Mouse (Mus musculus) midbrain, postnatal 0 days (tissue): ENCODE measurements at regions not wholly inside any gene's neighbourhood (a gene's known extent, or its start where the extent isn't known, plus 50 kb on each side); places are given as distances from the start of the nearest gene placed in this dataset.

ENCODE experiments used
- ATAC-seq: fragments of 200-750 bp; cut with Nextera tagmentation; 2 replicates; pipeline ENCODE4 v1.8.0; 2017; ENCODE audit warnings: moderate number of reproducible peaks, mild to moderate bottlenecking, moderate TSS enrichment, moderate library complexity; ENCODE audit not compliant: low FRiP score
- DNase-seq: peaks from one replicate; pipeline ENCODE4 v3.0.0-alpha.2; 2015; ENCODE audit warnings: low spot score
- H3K27ac ChIP-seq: fragments of 300-500 bp; sonication (generic); 2 replicates; pipeline ENCODE4 v1.5.1; 2014; ENCODE audit warnings: low read depth, mild to moderate bottlenecking, low read length, mixed read lengths
- H3K27me3 ChIP-seq: fragments of 300-500 bp; sonication (generic); 2 replicates; pipeline ENCODE4 v1.6.1; 2014; ENCODE audit warnings: low read length, control low read depth, mixed read lengths; ENCODE audit not compliant: insufficient read depth
- H3K36me3 ChIP-seq: fragments of 300-500 bp; sonication (generic); 2 replicates; pipeline ENCODE4 v1.6.1; 2014; ENCODE audit warnings: low read length, control low read depth, mixed read lengths; ENCODE audit not compliant: insufficient read depth
- H3K4me1 ChIP-seq: fragments of 300-500 bp; sonication (generic); 2 replicates; pipeline ENCODE4 v1.6.1; 2014; ENCODE audit warnings: mild to moderate bottlenecking, control low read depth, antibody characterized with exemption, low read length, mixed read lengths; ENCODE audit not compliant: insufficient read depth
- H3K4me2 ChIP-seq: fragments of 300-500 bp; sonication (generic); 2 replicates; pipeline ENCODE4 v1.6.1; 2014; ENCODE audit warnings: low read depth, mild to moderate bottlenecking, low read length, mixed read lengths; ENCODE audit not compliant: poor library complexity, severe bottlenecking
- H3K4me3 ChIP-seq: fragments of 300-500 bp; sonication (generic); 2 replicates; pipeline ENCODE4 v1.5.1; 2014; ENCODE audit warnings: low read depth, mild to moderate bottlenecking, low read length, moderate library complexity
- H3K9ac ChIP-seq: fragments of 300-500 bp; sonication (generic); replicated peaks from 2 replicates; pipeline ENCODE4 v1.6.1; 2014; ENCODE audit warnings: mild to moderate bottlenecking, low read length, moderate library complexity, mixed read lengths; ENCODE audit not compliant: poor library complexity, severe bottlenecking
- H3K9me3 ChIP-seq: fragments of 300-500 bp; sonication (generic); 2 replicates; pipeline ENCODE4 v1.6.1; 2016; ENCODE audit warnings: low read length, control low read depth
- CTCF ChIP-seq: IDR thresholded peaks from 2 replicates; pipeline ENCODE4 v1.5.1; 2016; ENCODE audit warnings: antibody characterized with exemption, mild to moderate bottlenecking
- WGBS: fragments of 180-500 bp; shearing (Covaris S2); extraction: QIAGEN DNeasy Blood & Tissue Kit; methylation state at CpG from one replicate; pipeline ENCODE4 v1.1.7; 2014; 5-methylcytosine and 5-hydroxymethylcytosine counted together

DNA sequence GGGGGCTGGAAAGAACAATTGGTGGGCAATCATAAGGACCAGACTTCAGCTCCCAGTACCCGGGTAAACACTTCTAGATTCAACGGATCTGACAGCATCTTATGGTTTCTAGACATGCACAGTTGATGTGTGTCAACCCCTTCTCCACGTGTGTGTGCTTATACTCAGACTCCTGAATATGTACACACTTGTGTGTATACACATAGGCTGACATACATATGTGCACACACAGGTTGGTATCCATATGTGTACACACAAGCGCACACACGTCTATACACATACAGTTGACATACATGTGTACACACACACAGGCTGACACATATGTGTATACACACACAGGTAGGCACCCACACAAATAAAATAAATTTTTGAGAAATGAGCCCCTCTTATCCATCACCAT, 122.7 kb upstream of the Max start:
- DNase-seq (no peak), ATAC-seq (no peak)
- Histone ChIP-seq H3K36me3 (no peaks in the 10 kb centered on the region), H3K4me2 (no peak overlapping the region), H3K27me3 (no peaks in the 10 kb centered on the region), H3K9ac (no peak overlapping the region), H3K9me3 (no peaks in the 10 kb centered on the region), H3K4me1 (no peaks in the 10 kb centered on the region), H3K4me3 (no peak overlapping the region), H3K27ac (no peak overlapping the region)
- no peak for TF ChIP-seq CTCF
- WGBS = 89% methylated on average over 5 of the region's 5 CpGs

DNA sequence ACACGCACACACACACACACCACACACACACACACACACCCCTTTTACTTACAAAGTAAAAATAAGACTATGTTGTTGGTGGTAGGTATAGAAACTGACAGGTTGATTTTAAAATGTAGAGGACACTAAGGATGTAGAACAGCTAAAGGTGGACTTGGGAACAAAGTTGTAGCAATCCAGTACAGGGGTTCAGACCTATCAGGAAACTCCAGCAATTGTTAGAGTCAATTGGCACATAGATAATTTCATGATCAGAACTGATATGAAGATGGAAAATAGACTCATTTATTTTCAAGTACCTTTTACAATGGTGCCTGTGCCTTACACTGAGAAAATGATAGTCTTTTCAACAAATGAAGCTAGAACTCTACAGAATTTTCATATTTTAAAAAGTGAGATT, 122.3 kb upstream of the Max start:
- Histone ChIP-seq H3K4me3 (no peak overlapping the region), H3K27me3 (no peaks in the 10 kb centered on the region), H3K4me2 (no peak overlapping the region), H3K27ac (no peak overlapping the region), H3K9ac (no peak overlapping the region), H3K36me3 (no peaks in the 10 kb centered on the region), H3K9me3 (no peaks in the 10 kb centered on the region), H3K4me1 (no peaks in the 10 kb centered on the region)
- ATAC-seq (no peak), DNase-seq (no peak)
- 79% methylated on average over 1 of the region's 1 CpGs for WGBS
- no peak for TF ChIP-seq CTCF

DNA sequence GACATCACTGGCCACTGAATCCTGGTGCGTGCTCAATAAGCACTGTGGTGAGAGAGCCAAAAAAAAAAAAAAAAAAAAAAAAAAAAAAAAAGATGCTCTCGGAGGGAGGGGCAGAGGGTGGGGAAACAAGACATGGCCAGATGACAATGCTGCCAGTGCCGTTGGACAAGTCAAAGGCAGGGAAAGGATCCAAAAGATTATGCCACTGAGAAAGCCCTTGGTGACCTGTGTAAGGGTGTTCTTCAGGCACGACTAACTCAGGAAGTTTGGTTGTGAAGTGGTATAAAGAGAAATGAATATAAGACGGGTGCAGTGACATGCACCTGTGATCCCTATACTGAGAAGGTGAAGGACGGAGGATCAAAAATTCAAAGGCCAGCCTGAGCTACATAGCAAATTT, 121.8 kb upstream of the Max start:
- Histone ChIP-seq H3K4me1 (no peaks in the 10 kb centered on the region), H3K4me3 (no peak overlapping the region), H3K4me2 (no peak overlapping the region), H3K27ac (no peak overlapping the region), H3K27me3 (no peaks in the 10 kb centered on the region), H3K9ac (no peak overlapping the region), H3K36me3 (no peaks in the 10 kb centered on the region), H3K9me3 (no peaks in the 10 kb centered on the region)
- ATAC-seq = no peak
- 81% methylated on average over 6 of the region's 6 CpGs for WGBS
- no peak for TF ChIP-seq CTCF
- DNase-seq = no peak

DNA sequence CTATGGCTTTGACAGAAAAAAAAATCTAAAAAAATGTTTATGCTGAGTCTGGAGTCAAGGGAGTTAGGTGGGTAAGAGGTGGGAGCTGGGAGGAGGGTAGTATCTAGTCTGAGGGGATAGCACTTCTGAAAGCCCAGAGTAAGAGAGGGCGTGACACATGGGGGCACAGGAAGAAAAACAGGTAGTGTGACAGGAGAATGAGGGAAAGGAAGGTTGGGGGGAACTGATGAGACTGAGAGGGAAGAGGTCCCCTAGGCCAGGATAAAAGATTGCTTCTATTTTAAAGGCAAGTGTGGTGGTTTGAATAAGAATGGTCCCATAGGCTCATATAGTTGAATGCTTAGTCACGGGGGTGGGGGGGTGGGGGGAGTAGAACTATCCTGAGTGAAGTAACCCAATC, 119.8 kb upstream of the Max start:
- ATAC-seq (no peak), DNase-seq (no peak)
- Histone ChIP-seq H3K9me3 (no peaks in the 10 kb centered on the region), H3K4me3 (no peak overlapping the region), H3K4me1 (no peaks in the 10 kb centered on the region), H3K27me3 (no peaks in the 10 kb centered on the region), H3K9ac (no peak overlapping the region), H3K4me2 (no peak overlapping the region), H3K27ac (no peak overlapping the region), H3K36me3 (no peaks in the 10 kb centered on the region)
- TF ChIP-seq CTCF = no peak
- 91% methylated on average over 2 of the region's 2 CpGs for WGBS

DNA sequence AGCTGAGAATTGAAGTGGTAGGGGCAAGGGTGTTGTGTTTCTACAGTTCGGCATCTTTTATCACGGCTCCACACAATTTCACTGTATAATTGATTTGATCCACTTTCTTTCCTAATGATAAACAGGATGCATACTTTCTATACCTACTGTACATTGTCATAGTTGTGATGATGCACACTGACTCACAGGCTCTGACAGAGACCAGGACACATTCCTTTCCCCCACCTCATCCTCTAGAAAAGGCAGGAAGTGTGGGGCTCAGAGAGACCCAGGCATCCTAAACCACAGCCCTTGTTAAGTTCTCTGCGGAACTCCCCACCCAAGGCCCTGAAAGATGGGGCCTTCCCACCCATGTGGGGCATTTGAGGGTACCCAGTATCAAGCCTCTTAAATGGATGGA, 117.5 kb upstream of the Max start:
- TF ChIP-seq CTCF = no peak
- ATAC-seq (no peak), DNase-seq (no peak)
- no peak overlapping the region for H3K4me3 ChIP-seq
- no peak overlapping the region for H3K27ac ChIP-seq
- no peak overlapping the region for H3K9ac ChIP-seq
- no peaks in the 10 kb centered on the region for H3K36me3 ChIP-seq
- no peaks in the 10 kb centered on the region for H3K9me3 ChIP-seq
- H3K4me1 ChIP-seq = no peaks in the 10 kb centered on the region
- 86% methylated on average over 3 of the region's 3 CpGs for WGBS
- H3K27me3 ChIP-seq = no peaks in the 10 kb centered on the region
- no peak overlapping the region for H3K4me2 ChIP-seq

DNA sequence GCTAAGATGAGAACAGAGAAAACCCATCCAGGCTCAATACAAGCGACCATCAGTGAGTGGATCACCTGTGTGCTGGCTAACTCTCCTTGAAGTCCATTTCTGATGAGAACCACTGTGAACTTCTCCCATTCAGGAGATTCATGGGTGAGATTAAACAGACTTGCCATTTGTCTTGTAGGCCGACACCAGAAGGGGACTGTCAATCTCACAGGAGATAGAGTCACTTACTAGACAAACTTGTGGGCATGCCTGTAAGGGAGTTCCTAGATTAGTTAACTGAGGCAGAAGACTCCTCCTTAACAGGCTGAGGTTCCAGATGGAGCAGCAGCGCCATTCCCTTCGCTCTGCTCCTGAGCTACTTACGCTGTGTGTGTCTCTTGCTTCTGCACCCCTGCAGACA, 114.7 kb upstream of the Max start:
- Histone ChIP-seq H3K27ac (no peak overlapping the region), H3K4me2 (no peak overlapping the region), H3K4me3 (no peak overlapping the region), H3K4me1 (no peaks in the 10 kb centered on the region), H3K27me3 (no peaks in the 10 kb centered on the region), H3K9ac (no peak overlapping the region), H3K36me3 (no peaks in the 10 kb centered on the region), H3K9me3 (no peaks in the 10 kb centered on the region)
- no peak for ATAC-seq
- TF ChIP-seq CTCF = no peak
- DNase-seq = no peak
- WGBS = 92% methylated on average over 5 of the region's 5 CpGs

DNA sequence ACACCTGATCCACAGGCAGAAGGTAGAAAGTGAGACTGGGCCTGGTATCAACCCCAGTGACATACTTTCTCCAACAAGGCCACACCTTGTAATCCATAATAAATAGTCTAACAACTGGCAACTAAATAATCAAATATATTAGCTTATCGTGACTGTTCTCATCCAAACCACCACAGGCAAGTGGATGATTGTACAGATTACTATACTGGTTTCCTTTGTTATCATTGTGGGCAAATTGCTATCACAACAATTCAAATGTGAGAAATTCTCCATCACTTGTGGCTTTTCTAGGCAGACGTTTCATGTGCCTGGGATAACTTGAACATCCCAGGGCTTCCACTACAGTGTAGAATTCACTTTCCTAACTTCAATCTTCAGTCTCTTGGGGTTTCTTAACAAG, 112.6 kb upstream of the Max start:
- Histone ChIP-seq H3K9me3 (no peaks in the 10 kb centered on the region), H3K4me2 (no peak overlapping the region), H3K4me1 (no peaks in the 10 kb centered on the region), H3K36me3 (no peaks in the 10 kb centered on the region), H3K27me3 (no peaks in the 10 kb centered on the region), H3K4me3 (no peak overlapping the region), H3K9ac (no peak overlapping the region), H3K27ac (no peak overlapping the region)
- no peak for DNase-seq
- TF ChIP-seq CTCF = no peak
- ATAC-seq = no peak
- WGBS = 85% methylated on average over 2 of the region's 2 CpGs
